Mouse (Mus musculus): ENCODE data around the gene Cstad. TPM values are rescaled to one million over a fixed set of nuclear protein-coding genes. Genes with fewer than 3 reads are reported as not detected.

Cstad gene
- polyA plus RNA-seq, 1 experiment from 2014 or later, result 0.72 TPM

DNA sequence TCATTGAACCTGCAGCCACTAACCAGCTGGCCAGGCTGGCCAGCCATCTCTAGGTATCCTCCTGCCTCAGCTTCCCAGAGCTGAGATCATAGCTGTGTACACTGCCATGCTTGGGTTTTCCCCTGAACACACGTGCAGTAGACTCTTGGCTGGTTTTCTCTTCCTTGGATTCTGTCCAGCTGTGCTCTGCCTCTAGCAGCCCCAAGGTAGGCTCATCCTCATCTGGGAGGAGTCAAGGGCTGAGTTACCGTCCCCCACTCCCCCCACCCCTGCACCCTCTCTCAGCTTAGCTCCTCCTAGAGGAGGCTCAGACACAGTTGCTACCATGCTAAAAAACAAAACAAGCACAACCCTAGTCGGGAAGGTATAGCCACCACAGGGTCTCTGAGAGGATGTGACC is 4.8 kb downstream of the Cstad start:
- Histone ChIP-seq H3K4me1 (peaks cover 41% of the 10 kb centered on the region), H3K27ac (peak overlapping the region; percentile 87; the same call in 1 of the 2 replicates), H3K9ac (no peak overlapping the region), H3K36me3 (no peaks in the 10 kb centered on the region), H3K4me2 (no peak overlapping the region), H3K4me3 (replicated peaks) (no peak overlapping the region), H3K9me3 (no peaks in the 10 kb centered on the region), H3K27me3 (replicated peaks) (no peaks in the 10 kb centered on the region)
- no peak for ATAC-seq (ENCODE audit: insufficient read depth, low FRiP score, low read depth)
- 53% methylated on average over 3 of the region's 3 CpGs for WGBS

GRCm38 (mm10) chr2:30600291-30600690 is 5.5 kb downstream of the Cstad start:
- Histone ChIP-seq H3K4me2 (peak overlapping the region; percentile 44), H3K36me3 (no peaks in the 10 kb centered on the region), H3K4me1 (peaks cover 43% of the 10 kb centered on the region), H3K27ac (peak overlapping the region; percentile 87), H3K9ac (peak overlapping the region; percentile 32; the same call in 1 of the 2 replicates), H3K27me3 (replicated peaks) (no peaks in the 10 kb centered on the region), H3K9me3 (no peaks in the 10 kb centered on the region), H3K4me3 (replicated peaks) (peak overlapping the region; percentile 5; the same call in 1 of the 2 replicates)
- ATAC-seq (ENCODE audit: insufficient read depth, low FRiP score, low read depth), result no peak
- WGBS, result 9% methylated on average over 9 of the region's 9 CpGs

DNA sequence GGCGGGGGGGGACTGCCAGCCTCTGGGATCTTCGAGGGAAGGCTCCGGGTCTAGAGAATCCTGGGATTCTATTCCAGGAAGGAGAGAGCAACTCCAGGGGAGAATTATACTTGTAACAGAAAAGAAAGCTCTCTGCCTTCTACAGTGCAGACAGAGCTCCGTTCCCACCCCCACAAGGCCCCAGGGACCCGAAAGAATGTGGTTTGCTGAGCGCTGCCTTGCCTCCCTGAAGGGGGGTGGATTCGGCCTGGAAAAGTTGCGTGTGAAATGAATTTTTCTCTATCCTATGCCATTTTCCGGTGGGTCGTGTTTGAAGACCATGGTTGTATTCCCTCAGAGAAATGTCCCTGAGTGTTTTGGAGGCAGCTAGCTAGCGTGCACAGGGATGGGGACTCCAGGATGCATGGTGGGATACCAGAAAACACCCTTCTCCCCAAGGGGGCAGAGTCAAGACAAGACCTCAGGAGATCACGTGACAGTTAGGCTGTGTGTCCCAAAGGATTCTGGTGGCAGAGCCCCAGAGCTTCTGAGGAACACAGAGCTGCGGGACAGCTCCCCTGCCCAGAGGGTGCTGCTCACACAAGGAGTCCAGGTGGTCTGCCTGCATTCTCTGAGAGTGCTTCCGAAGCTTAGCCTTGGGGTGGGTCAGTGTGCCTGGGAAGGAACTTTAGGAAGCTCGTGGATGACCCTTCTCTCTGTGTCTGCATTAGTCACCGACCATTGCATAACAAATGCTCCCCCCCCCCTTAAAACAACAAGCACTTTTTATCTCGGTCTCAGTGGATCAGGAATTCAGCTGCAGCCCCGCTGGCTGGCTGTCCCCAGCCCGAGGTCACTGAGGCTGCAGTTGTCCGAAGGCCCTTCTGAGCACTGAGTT is 6.4 kb downstream of the Cstad start:
- ATAC-seq (ENCODE audit: insufficient read depth, low FRiP score, low read depth), result no peak
- Histone ChIP-seq H3K9me3 (no peaks in the 10 kb centered on the region), H3K27ac (peak overlapping the region; percentile 87), H3K4me2 (peak overlapping the region; percentile 44), H3K36me3 (no peaks in the 10 kb centered on the region), H3K4me1 (peaks cover 48% of the 10 kb centered on the region), H3K4me3 (replicated peaks) (peak overlapping the region; percentile 5; the same call in 1 of the 2 replicates), H3K27me3 (replicated peaks) (no peaks in the 10 kb centered on the region), H3K9ac (no peak overlapping the region)
- WGBS, result 9% methylated on average over 20 of the region's 20 CpGs

- no peaks in the 10 kb centered on the region for H3K36me3 ChIP-seq
- H3K9ac ChIP-seq, result no peak overlapping the region
- no peak for ATAC-seq (ENCODE audit: insufficient read depth, low FRiP score, low read depth)
- no peaks in the 10 kb centered on the region for H3K27me3 ChIP-seq (replicated peaks)
- no peak overlapping the region for H3K4me2 ChIP-seq
- H3K27ac ChIP-seq, result no peak overlapping the region
- peaks cover 60% of the 10 kb centered on the region for H3K4me1 ChIP-seq
- H3K9me3 ChIP-seq, result no peaks in the 10 kb centered on the region
- H3K4me3 ChIP-seq (replicated peaks), result no peak overlapping the region
Observed at GRCm38 (mm10) chr2:30602451-30602850, 7.6 kb downstream of the Cstad start.

GRCm38 (mm10) chr2:30603731-30604130 is 8.9 kb downstream of the Cstad start:
- Histone ChIP-seq H3K4me3 (replicated peaks) (no peak overlapping the region), H3K27ac (no peak overlapping the region), H3K4me2 (no peak overlapping the region), H3K9me3 (no peaks in the 10 kb centered on the region), H3K4me1 (peaks cover 67% of the 10 kb centered on the region), H3K9ac (no peak overlapping the region), H3K36me3 (no peaks in the 10 kb centered on the region), H3K27me3 (replicated peaks) (no peaks in the 10 kb centered on the region)
- 67% methylated on average over 5 of the region's 5 CpGs for WGBS
- no peak for ATAC-seq (ENCODE audit: insufficient read depth, low FRiP score, low read depth)

- Histone ChIP-seq H3K36me3 (no peaks in the 10 kb centered on the region), H3K27ac (peak overlapping the region; percentile 83), H3K4me2 (peak overlapping the region; percentile 52), H3K4me1 (peaks cover 65% of the 10 kb centered on the region), H3K9ac (peak overlapping the region; percentile 32; the same call in 1 of the 2 replicates), H3K4me3 (replicated peaks) (0 out of 2 replicates have a peak overlapping the region, but pooled peaks have one; percentile 11), H3K27me3 (replicated peaks) (no peaks in the 10 kb centered on the region), H3K9me3 (no peaks in the 10 kb centered on the region)
- WGBS, result 2% methylated on average over 32 of the region's 32 CpGs
- peak; percentile 24; the same call in 1 of the 2 replicates for ATAC-seq (ENCODE audit: insufficient read depth, low FRiP score, low read depth)
Observed at GRCm38 (mm10) chr2:30604880-30605761, 10.3 kb downstream of the Cstad start.

- Histone ChIP-seq H3K36me3 (no peaks in the 10 kb centered on the region), H3K27ac (peak overlapping the region; percentile 83), H3K9ac (no peak overlapping the region), H3K4me2 (peak overlapping the region; percentile 52; the same call in 1 of the 2 replicates), H3K4me1 (peaks cover 59% of the 10 kb centered on the region), H3K4me3 (replicated peaks) (no peak overlapping the region), H3K27me3 (replicated peaks) (no peaks in the 10 kb centered on the region), H3K9me3 (no peaks in the 10 kb centered on the region)
- WGBS, result 13% methylated on average over 4 of the region's 6 CpGs
- ATAC-seq (ENCODE audit: insufficient read depth, low FRiP score, low read depth), result no peak
Observed at GRCm38 (mm10) chr2:30605762-30606051, 10.9 kb downstream of the Cstad start.

DNA sequence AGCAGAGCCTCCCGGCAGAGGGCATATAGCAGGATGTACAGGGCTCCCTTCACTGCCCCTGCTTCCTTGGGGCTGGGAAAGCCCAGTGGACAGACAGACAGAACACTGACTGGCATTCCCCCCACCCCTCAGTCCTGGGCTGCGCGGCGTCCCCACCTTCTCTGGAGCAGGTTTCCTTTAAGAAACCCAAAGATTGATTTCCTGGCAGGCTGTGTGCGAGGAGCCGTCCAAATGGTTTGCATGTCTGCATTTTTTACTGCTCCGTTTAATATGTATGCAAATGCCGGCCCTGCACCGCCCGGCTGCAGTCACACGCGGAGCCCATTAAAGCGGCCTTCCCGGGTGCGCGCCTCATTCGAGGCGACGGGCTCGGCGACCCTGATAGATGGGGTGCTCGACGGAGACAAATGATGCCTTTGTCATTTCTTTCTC is 11.8 kb downstream of the Cstad start:
- no peaks in the 10 kb centered on the region for H3K36me3 ChIP-seq
- H3K4me1 ChIP-seq, result peaks cover 49% of the 10 kb centered on the region
- H3K27ac ChIP-seq, result peak overlapping the region; percentile 54
- no peaks in the 10 kb centered on the region for H3K9me3 ChIP-seq
- no peak overlapping the region for H3K9ac ChIP-seq
- no peaks in the 10 kb centered on the region for H3K27me3 ChIP-seq (replicated peaks)
- H3K4me2 ChIP-seq, result peak overlapping the region; percentile 21
- WGBS, result 15% methylated on average over 23 of the region's 23 CpGs
- no peak overlapping the region for H3K4me3 ChIP-seq (replicated peaks)
- no peak for ATAC-seq (ENCODE audit: insufficient read depth, low FRiP score, low read depth)

- Histone ChIP-seq H3K36me3 (no peaks in the 10 kb centered on the region), H3K4me1 (peaks cover 45% of the 10 kb centered on the region), H3K4me3 (replicated peaks) (no peak overlapping the region), H3K27ac (no peak overlapping the region), H3K27me3 (replicated peaks) (no peaks in the 10 kb centered on the region), H3K4me2 (no peak overlapping the region), H3K9ac (no peak overlapping the region), H3K9me3 (no peaks in the 10 kb centered on the region)
- ATAC-seq (ENCODE audit: insufficient read depth, low FRiP score, low read depth), result no peak
- 57% methylated on average over 8 of the region's 8 CpGs for WGBS
Observed at GRCm38 (mm10) chr2:30607941-30608340, 13.1 kb downstream of the Cstad start.

DNA sequence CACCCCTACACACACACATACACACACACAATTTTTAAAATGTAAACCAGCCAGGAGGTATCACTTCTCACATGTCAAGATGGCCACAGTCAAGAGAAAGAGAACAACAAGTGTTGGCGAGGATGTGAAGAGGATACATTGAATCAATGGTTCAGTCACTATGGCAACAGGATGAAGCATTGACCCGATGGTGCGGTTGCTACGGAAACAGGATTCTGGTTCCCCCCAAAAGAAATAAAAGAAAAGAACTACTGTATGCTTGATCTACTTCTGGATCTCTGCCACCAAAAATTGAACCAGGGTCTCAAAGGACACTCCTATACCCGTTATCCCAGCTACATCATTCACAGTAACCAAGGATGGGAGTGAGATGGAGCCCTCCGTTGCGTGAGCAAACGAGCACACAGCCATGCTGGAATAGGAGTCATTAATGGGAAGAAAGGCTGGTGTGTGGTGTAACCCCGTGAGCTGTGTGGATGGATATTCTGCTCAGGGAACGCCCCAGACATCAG is 13.9 kb downstream of the Cstad start:
- 86% methylated on average over 10 of the region's 10 CpGs for WGBS
- ATAC-seq (ENCODE audit: insufficient read depth, low FRiP score, low read depth), result no peak

GRCm38 (mm10) chr2:30613574-30613973 is 18.7 kb downstream of the Cstad start:
- H3K27me3 ChIP-seq (replicated peaks), result no peaks in the 10 kb centered on the region
- peak overlapping the region; percentile 19; the same call in 1 of the 2 replicates for H3K9ac ChIP-seq
- peak overlapping the region; percentile 49 for H3K4me2 ChIP-seq
- H3K4me1 ChIP-seq, result peaks cover 24% of the 10 kb centered on the region
- peak overlapping the region; percentile 46 for H3K27ac ChIP-seq
- peak; percentile 51; the same call in 1 of the 2 replicates for ATAC-seq (ENCODE audit: insufficient read depth, low FRiP score, low read depth)
- no peaks in the 10 kb centered on the region for H3K9me3 ChIP-seq
- WGBS, result 3% methylated on average over 18 of the region's 18 CpGs
- H3K36me3 ChIP-seq, result no peaks in the 10 kb centered on the region
- H3K4me3 ChIP-seq (replicated peaks), result peak overlapping the region; percentile 23; the same call in 1 of the 2 replicates

More for the DNA sequence above, 13.9 kb downstream of the Cstad start:
- H3K27me3 ChIP-seq (replicated peaks), result no peaks in the 10 kb centered on the region
- no peak overlapping the region for H3K27ac ChIP-seq
- no peaks in the 10 kb centered on the region for H3K9me3 ChIP-seq
- H3K9ac ChIP-seq, result no peak overlapping the region
- no peak overlapping the region for H3K4me2 ChIP-seq
- no peaks in the 10 kb centered on the region for H3K36me3 ChIP-seq
- peaks cover 46% of the 10 kb centered on the region for H3K4me1 ChIP-seq
- no peak overlapping the region for H3K4me3 ChIP-seq (replicated peaks)
